Mouse (Mus musculus) macrophage (primary cell): ENCODE results near the gene Gstp3. TPM values are rescaled to one million over a fixed set of nuclear protein-coding genes. Genes with fewer than 3 reads are reported as not detected.

Experiments
- H3K27ac ChIP-seq: fragments of 350-480 bp; formaldehyde crosslinking; 2 replicates; pipeline ENCODE4 v1.9.0; 2021
- H3K36me3 ChIP-seq: fragments of 350-480 bp; formaldehyde crosslinking; 2 replicates; pipeline ENCODE4 v1.9.0; 2021; ENCODE audit errors: inconsistent target
- H3K4me3 ChIP-seq: fragments of 350-480 bp; formaldehyde crosslinking; 2 replicates; pipeline ENCODE4 v1.9.0; 2021; ENCODE audit errors: inconsistent target
- H3K79me2 ChIP-seq: fragments of 350-480 bp; formaldehyde crosslinking; 2 replicates; pipeline ENCODE4 v1.9.0; 2021; ENCODE audit errors: inconsistent target
- WGBS: methylation state at CpG from one replicate; pipeline ENCODE4 v1.1.7; 2026; ENCODE audit warnings: inconsistent platforms; ENCODE audit not compliant: missing documents; 5-methylcytosine and 5-hydroxymethylcytosine counted together
- polyA plus RNA-seq: library from polyadenylated mRNA; stranded (reverse); fragments of 250-400 nt; gene quantifications from 3 replicates; pipeline ENCODE4 v1.2.4, GENCODE M21; 2018; ENCODE audit warnings: inconsistent platforms
- total RNA-seq, 78 experiments: library from RNA; depleted of rRNA; stranded (reverse); fragments of 250-400 nt; gene quantifications; 1 replicate in 9 of 78; 2 replicates in 24 of 78; 3 replicates in 43 of 78; 4 replicates in 2 of 78; pipeline ENCODE4 v1.2.4; 2018; ENCODE audit warnings: inconsistent platforms in 56 of 78

Gene Gstp3
- total RNA-seq (2018; cell fraction: chromatin; rRNA removed) = 10 to 100 TPM in 1 of 26 experiments, under 1 TPM in 1, not detected in 24; 0.86 to 34.3 TPM
- total RNA-seq (2018; cell fraction: cytosol; rRNA removed) = not detected
- total RNA-seq (2018; cell fraction: nucleus; rRNA removed) = 1 to 10 TPM in 3 of 26 experiments, not detected in 23; 1.0 to 2.0 (median 1.8) TPM
- not detected in 3 replicates for polyA plus RNA-seq

GRCm38 (mm10) chr19:4059069-4059740, at the start of gene Gstp3:
Gene Gstp3, minus strand, starts transcription at chr19:4059569.
- Histone ChIP-seq H3K36me3 (no peaks in the 10 kb centered on the region), H3K79me2 (no peaks in the 10 kb centered on the region), H3K27ac (no peak within 1 kb of the TSS), H3K4me3 (no peak within 1 kb of the TSS)
- 42% methylated on average over 15 of the region's 15 CpGs for WGBS

GRCm38 (mm10) chr19:4108535-4108934, 49.2 kb upstream of the Gstp3 start:
- Histone ChIP-seq H3K4me3 (no peak overlapping the region), H3K27ac (no peak overlapping the region), H3K79me2 (no peaks in the 10 kb centered on the region), H3K36me3 (peaks cover 84% of the 10 kb centered on the region)
- 88% methylated on average over 9 of the region's 9 CpGs for WGBS

GRCm38 (mm10) chr19:4106654-4107053, 47.3 kb upstream of the Gstp3 start:
- Histone ChIP-seq H3K4me3 (no peak overlapping the region), H3K27ac (no peak overlapping the region), H3K79me2 (no peaks in the 10 kb centered on the region), H3K36me3 (peaks cover 87% of the 10 kb centered on the region)
- WGBS = 93% methylated on average over 14 of the region's 14 CpGs

GRCm38 (mm10) chr19:4104675-4105194, 45.4 kb upstream of the Gstp3 start:
- Histone ChIP-seq H3K36me3 (peaks cover 68% of the 10 kb centered on the region), H3K79me2 (no peaks in the 10 kb centered on the region; the same call in 1 of the 2 replicates), H3K27ac (no peak overlapping the region), H3K4me3 (no peak overlapping the region)
- WGBS = 95% methylated on average over 16 of the region's 16 CpGs

- H3K36me3 ChIP-seq = peaks cover 60% of the 10 kb centered on the region
- H3K27ac ChIP-seq = no peak overlapping the region
- WGBS = 91% methylated on average over 3 of the region's 3 CpGs
- no peak overlapping the region for H3K4me3 ChIP-seq
- H3K79me2 ChIP-seq = no peaks in the 10 kb centered on the region; the same call in 1 of the 2 replicates
Measured at GRCm38 (mm10) chr19:4103792-4104191, 44.4 kb upstream of the Gstp3 start.

- Histone ChIP-seq H3K36me3 (peaks cover 55% of the 10 kb centered on the region), H3K4me3 (no peak overlapping the region), H3K27ac (no peak overlapping the region), H3K79me2 (no peaks in the 10 kb centered on the region; the same call in 1 of the 2 replicates)
- WGBS = 92% methylated on average over 18 of the region's 18 CpGs
Measured at GRCm38 (mm10) chr19:4103294-4103693, 43.9 kb upstream of the Gstp3 start.

- Histone ChIP-seq H3K27ac (no peak overlapping the region), H3K79me2 (no peaks in the 10 kb centered on the region; the same call in 1 of the 2 replicates), H3K36me3 (peaks cover 51% of the 10 kb centered on the region), H3K4me3 (no peak overlapping the region)
- 97% methylated on average over 11 of the region's 12 CpGs for WGBS
Measured at GRCm38 (mm10) chr19:4102626-4103025, 43.3 kb upstream of the Gstp3 start.

- Histone ChIP-seq H3K36me3 (peaks cover 45% of the 10 kb centered on the region), H3K79me2 (no peaks in the 10 kb centered on the region; the same call in 1 of the 2 replicates), H3K27ac (no peak overlapping the region), H3K4me3 (no peak overlapping the region)
- WGBS = 82% methylated on average over 2 of the region's 2 CpGs
Measured at GRCm38 (mm10) chr19:4102049-4102448, 42.7 kb upstream of the Gstp3 start.

GRCm38 (mm10) chr19:4101466-4101865, 42.1 kb upstream of the Gstp3 start:
- no peak overlapping the region for H3K4me3 ChIP-seq
- 97% methylated on average over 4 of the region's 6 CpGs for WGBS
- no peaks in the 10 kb centered on the region; the same call in 1 of the 2 replicates for H3K79me2 ChIP-seq
- no peak overlapping the region for H3K27ac ChIP-seq
- H3K36me3 ChIP-seq = peaks cover 39% of the 10 kb centered on the region

GRCm38 (mm10) chr19:4100718-4101261, 41.4 kb upstream of the Gstp3 start:
- 11% methylated on average over 51 of the region's 52 CpGs for WGBS
- H3K36me3 ChIP-seq = peaks cover 34% of the 10 kb centered on the region
- H3K27ac ChIP-seq = no peak overlapping the region

GRCm38 (mm10) chr19:4099837-4100717, 40.7 kb upstream of the Gstp3 start, which contains the start of gene Pitpnm1:
Gene Pitpnm1, plus strand, starts transcription at chr19:4099998.
- Histone ChIP-seq H3K36me3 (peaks cover 28% of the 10 kb centered on the region), H3K79me2 (no peaks in the 10 kb centered on the region; the same call in 1 of the 2 replicates), H3K27ac (peak within 1 kb of the TSS; percentile 57), H3K4me3 (peak within 1 kb of the TSS; percentile 51)
- 3% methylated on average over 53 of the region's 53 CpGs for WGBS

More at GRCm38 (mm10) chr19:4100718-4101261, 41.4 kb upstream of the Gstp3 start:
- Histone ChIP-seq H3K79me2 (no peaks in the 10 kb centered on the region; the same call in 1 of the 2 replicates), H3K4me3 (peak overlapping the region; percentile 51)

- Histone ChIP-seq H3K79me2 (no peaks in the 10 kb centered on the region; the same call in 1 of the 2 replicates), H3K27ac (peak overlapping the region; percentile 57), H3K36me3 (peaks cover 17% of the 10 kb centered on the region), H3K4me3 (no peak overlapping the region)
- WGBS = 6% methylated on average over 9 of the region's 9 CpGs
Measured at GRCm38 (mm10) chr19:4099056-4099455, 39.7 kb upstream of the Gstp3 start.

- 40% methylated on average over 13 of the region's 13 CpGs for WGBS
- H3K4me3 ChIP-seq = no peak overlapping the region
- no peak overlapping the region for H3K27ac ChIP-seq
- H3K79me2 ChIP-seq = no peaks in the 10 kb centered on the region; the same call in 1 of the 2 replicates
- peaks cover 12% of the 10 kb centered on the region for H3K36me3 ChIP-seq
Measured at GRCm38 (mm10) chr19:4098426-4098825, 39.1 kb upstream of the Gstp3 start.

- H3K27ac ChIP-seq = peak overlapping the region; percentile 37; the same call in 1 of the 2 replicates
- WGBS = 7% methylated on average over 21 of the region's 21 CpGs
- peaks cover 2% of the 10 kb centered on the region; the same call in 1 of the 2 replicates for H3K36me3 ChIP-seq
- H3K4me3 ChIP-seq = peak overlapping the region; percentile 37
- no peaks in the 10 kb centered on the region; the same call in 1 of the 2 replicates for H3K79me2 ChIP-seq
Measured at GRCm38 (mm10) chr19:4097441-4097825, 38.1 kb upstream of the Gstp3 start.
